Mouse (Mus musculus): ENCODE measurements around the gene Tgds. TPM values are rescaled to one million over a fixed set of nuclear protein-coding genes. Genes with fewer than 3 reads are reported as not detected.
"Not testable (repeated sequence)": the region's sequence is repeated elsewhere in the genome, so short reads cannot be mapped to it uniquely, and the experiment has no call there.

Gene Tgds
- polyA plus RNA-seq, 1 experiment from 2014 or later, result 29.4 TPM

DNA sequence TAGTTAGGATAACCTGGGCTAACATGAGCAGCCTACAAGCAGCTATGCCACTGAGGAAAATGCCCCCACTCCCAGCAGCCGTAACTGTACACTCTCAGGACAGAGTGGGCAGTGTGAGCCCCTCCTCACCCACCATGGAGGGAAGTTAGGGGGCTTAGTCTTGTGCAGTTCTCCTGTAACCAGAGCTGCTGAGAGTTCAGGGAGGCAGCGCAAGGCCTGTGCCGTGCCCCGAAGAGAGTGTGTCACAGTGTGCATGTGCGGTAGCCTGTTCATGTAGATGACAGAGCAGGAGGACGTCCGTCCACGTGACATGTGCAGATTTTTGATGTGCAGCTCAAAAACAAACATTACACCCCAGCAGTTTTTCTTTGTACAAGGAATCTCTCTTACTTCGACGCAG is 24.2 kb upstream of the Tgds start:
- no peaks in the 10 kb centered on the region for H3K9me3 ChIP-seq (ENCODE audit: control insufficient read depth)
- no peak for ATAC-seq
- 86% methylated on average over 10 of the region's 10 CpGs for WGBS
- no peak overlapping the region for H3K27ac ChIP-seq (ENCODE audit: low read depth, low read length)
- peaks cover 39% of the 10 kb centered on the region for H3K36me3 ChIP-seq (ENCODE audit: control insufficient read depth, insufficient read depth)
- no peak for TF ChIP-seq CTCF (IDR thresholded peaks at IDR 0.05; ENCODE audit: low read depth)
- no peak overlapping the region for H3K9ac ChIP-seq (ENCODE audit: low read depth, low read length)
- H3K4me2 ChIP-seq (replicated peaks; ENCODE audit: low read depth), result no peak overlapping the region
- no peak overlapping the region for H3K4me3 ChIP-seq (ENCODE audit: low read depth, low read length)
- no peaks in the 10 kb centered on the region for H3K4me1 ChIP-seq (replicated peaks; ENCODE audit: control insufficient read depth, insufficient read depth, low read length)
- H3K27me3 ChIP-seq (replicated peaks; ENCODE audit: control insufficient read depth, insufficient read depth, low read length), result no peaks in the 10 kb centered on the region

DNA sequence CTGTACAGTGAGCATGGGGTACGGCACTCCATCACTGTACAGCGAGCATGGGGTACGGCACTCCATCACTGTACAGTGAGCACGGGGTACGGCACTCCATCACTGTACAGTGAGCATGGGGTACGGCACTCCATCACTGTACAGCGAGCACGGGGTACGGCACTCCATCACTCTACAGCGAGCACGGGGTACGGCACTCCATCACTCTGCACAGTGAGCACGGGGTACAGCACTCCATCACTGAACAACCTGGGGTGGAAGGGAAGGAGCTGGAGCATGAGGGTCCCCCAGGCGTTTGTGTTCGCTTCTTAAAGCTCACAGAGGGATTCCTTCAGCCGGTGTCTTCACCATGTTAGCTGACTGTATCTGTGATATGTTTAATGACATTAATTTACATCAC is 23.5 kb upstream of the Tgds start:
- ATAC-seq; H3K27ac ChIP-seq (ENCODE audit: low read depth, low read length); H3K9ac ChIP-seq (ENCODE audit: low read depth, low read length); H3K27me3 ChIP-seq (replicated peaks; ENCODE audit: control insufficient read depth, insufficient read depth, low read length); H3K4me3 ChIP-seq (ENCODE audit: low read depth, low read length); H3K9me3 ChIP-seq (ENCODE audit: control insufficient read depth); H3K4me2 ChIP-seq (replicated peaks; ENCODE audit: low read depth); H3K4me1 ChIP-seq (replicated peaks; ENCODE audit: control insufficient read depth, insufficient read depth, low read length): not testable (repeated sequence)
- WGBS, result 94% methylated on average over 16 of the region's 16 CpGs
- peaks cover 35% of the 10 kb centered on the region for H3K36me3 ChIP-seq (ENCODE audit: control insufficient read depth, insufficient read depth)

DNA sequence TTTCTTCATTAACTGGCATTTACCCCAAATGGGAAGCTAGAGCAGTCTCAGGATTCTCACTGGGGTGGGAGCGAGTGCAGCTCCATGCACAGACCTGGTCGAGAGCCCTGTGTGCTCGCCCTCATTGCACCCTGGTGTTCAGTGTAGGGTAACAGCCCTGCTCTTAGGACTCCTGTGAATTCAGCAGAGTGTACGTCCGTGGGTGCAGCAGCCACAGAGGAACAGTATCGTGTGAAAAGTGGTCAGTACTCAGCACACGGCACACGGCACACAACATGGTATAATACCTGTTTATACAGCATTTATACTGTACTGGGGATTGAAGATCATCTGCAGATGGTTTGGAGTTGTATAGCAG is 19.7 kb upstream of the Tgds start:
- H3K4me2 ChIP-seq (replicated peaks; ENCODE audit: low read depth), result no peak overlapping the region
- peaks cover 20% of the 10 kb centered on the region for H3K36me3 ChIP-seq (ENCODE audit: control insufficient read depth, insufficient read depth)
- H3K27ac ChIP-seq (ENCODE audit: low read depth, low read length), result no peak overlapping the region
- no peaks in the 10 kb centered on the region for H3K27me3 ChIP-seq (replicated peaks; ENCODE audit: control insufficient read depth, insufficient read depth, low read length)
- 95% methylated on average over 8 of the region's 8 CpGs for WGBS
- no peak for TF ChIP-seq CTCF (IDR thresholded peaks at IDR 0.05; ENCODE audit: low read depth)
- no peaks in the 10 kb centered on the region for H3K9me3 ChIP-seq (ENCODE audit: control insufficient read depth)
- no peaks in the 10 kb centered on the region; the same call in 1 of the 2 replicates for H3K4me1 ChIP-seq (replicated peaks; ENCODE audit: control insufficient read depth, insufficient read depth, low read length)
- H3K4me3 ChIP-seq (ENCODE audit: low read depth, low read length), result no peak overlapping the region
- ATAC-seq, result no peak
- H3K9ac ChIP-seq (ENCODE audit: low read depth, low read length), result no peak overlapping the region

DNA sequence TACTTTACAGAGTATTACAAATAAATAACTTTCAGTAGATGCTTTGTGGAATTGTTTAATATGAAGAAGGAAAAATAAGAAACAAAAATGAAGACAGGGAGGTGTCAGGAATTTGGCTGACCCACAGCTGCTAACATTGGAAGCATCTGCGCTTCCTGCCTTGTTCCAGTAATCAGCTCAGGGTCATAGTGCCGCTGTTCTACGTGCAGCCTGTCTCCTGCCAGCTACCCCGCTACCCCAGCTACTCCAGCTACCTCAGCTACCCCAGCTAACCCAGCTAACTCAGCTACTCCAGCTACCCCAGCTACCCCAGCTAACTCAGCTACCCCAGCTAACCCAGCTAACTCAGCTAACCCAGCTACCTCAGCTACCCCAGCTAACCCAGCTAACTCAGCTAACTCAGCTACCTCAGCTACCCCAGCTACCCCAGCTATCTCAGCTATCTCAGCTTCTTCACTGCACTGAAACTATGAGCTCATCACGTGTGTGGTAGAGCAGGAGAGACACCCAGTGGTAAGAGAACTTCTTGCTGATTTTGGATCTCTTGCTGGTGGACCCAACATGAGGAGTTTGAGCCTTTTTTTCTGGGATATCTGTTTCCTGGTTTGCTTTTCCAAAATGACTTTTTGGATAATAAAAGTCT is 19.2 kb upstream of the Tgds start:
- H3K9ac ChIP-seq (ENCODE audit: low read depth, low read length), result no peak overlapping the region
- WGBS, result 50% methylated on average over 5 of the region's 5 CpGs
- no peak overlapping the region for H3K4me3 ChIP-seq (ENCODE audit: low read depth, low read length)
- H3K4me2 ChIP-seq (replicated peaks; ENCODE audit: low read depth), result no peak overlapping the region
- no peak overlapping the region for H3K27ac ChIP-seq (ENCODE audit: low read depth, low read length)
- no peaks in the 10 kb centered on the region for H3K27me3 ChIP-seq (replicated peaks; ENCODE audit: control insufficient read depth, insufficient read depth, low read length)
- no peaks in the 10 kb centered on the region for H3K9me3 ChIP-seq (ENCODE audit: control insufficient read depth)
- TF ChIP-seq CTCF (IDR thresholded peaks at IDR 0.05; ENCODE audit: low read depth), result peak; percentile 82
- no peak for ATAC-seq
- H3K4me1 ChIP-seq (replicated peaks; ENCODE audit: control insufficient read depth, insufficient read depth, low read length), result no peaks in the 10 kb centered on the region; the same call in 1 of the 2 replicates
- peaks cover 21% of the 10 kb centered on the region for H3K36me3 ChIP-seq (ENCODE audit: control insufficient read depth, insufficient read depth)

DNA sequence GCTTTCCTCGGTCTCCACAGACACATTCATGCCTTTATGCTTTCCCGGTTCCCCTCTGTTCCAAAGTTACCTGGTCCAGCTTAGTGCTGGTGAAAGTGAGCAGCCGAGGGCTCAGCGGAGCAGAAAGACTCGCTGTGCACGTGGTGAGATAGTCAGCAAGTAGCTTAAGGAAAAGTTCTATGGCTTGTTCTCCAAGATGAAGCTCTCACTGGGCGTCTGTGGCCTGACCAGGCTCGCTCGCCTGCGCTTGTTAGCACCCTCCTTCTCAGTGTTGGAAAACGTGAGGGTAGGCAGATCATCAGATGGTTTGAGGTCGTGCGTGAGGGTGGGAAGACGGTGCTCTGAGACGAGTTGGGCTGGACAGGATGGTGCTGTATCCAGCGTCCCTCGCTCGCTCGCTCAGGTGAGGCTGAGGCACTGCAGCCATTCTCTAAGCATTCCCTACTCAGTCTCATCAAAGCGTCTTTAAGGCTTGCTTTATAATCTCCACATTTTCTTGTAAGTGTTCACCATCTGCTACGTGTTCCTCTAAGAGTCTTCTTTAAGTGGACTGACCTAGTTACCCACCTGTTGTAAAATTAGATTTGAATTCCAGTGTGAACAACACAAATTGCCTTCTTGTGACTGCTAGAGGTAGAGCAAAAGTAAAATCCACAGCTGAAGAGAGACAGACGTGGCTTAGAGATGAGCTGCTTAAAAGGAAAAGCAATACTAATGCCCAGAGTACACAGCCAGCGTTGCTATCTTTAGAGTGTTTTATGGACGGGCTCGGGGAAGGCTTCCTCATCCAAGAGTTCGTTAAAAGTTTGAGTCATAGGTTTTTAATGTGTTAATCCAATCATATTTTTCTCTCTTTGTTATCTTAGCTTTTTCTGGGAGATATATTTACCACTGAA is 18.3 kb upstream of the Tgds start:
- no peak overlapping the region for H3K9ac ChIP-seq (ENCODE audit: low read depth, low read length)
- no peak overlapping the region for H3K4me2 ChIP-seq (replicated peaks; ENCODE audit: low read depth)
- H3K4me3 ChIP-seq (ENCODE audit: low read depth, low read length), result no peak overlapping the region
- H3K27me3 ChIP-seq (replicated peaks; ENCODE audit: control insufficient read depth, insufficient read depth, low read length), result no peaks in the 10 kb centered on the region
- H3K9me3 ChIP-seq (ENCODE audit: control insufficient read depth), result no peaks in the 10 kb centered on the region
- ATAC-seq, result no peak
- H3K4me1 ChIP-seq (replicated peaks; ENCODE audit: control insufficient read depth, insufficient read depth, low read length), result no peaks in the 10 kb centered on the region; the same call in 1 of the 2 replicates
- H3K27ac ChIP-seq (ENCODE audit: low read depth, low read length), result no peak overlapping the region
- H3K36me3 ChIP-seq (ENCODE audit: control insufficient read depth, insufficient read depth), result peaks cover 27% of the 10 kb centered on the region
- TF ChIP-seq CTCF (IDR thresholded peaks at IDR 0.05; ENCODE audit: low read depth), result no peak
- 81% methylated on average over 26 of the region's 26 CpGs for WGBS

DNA sequence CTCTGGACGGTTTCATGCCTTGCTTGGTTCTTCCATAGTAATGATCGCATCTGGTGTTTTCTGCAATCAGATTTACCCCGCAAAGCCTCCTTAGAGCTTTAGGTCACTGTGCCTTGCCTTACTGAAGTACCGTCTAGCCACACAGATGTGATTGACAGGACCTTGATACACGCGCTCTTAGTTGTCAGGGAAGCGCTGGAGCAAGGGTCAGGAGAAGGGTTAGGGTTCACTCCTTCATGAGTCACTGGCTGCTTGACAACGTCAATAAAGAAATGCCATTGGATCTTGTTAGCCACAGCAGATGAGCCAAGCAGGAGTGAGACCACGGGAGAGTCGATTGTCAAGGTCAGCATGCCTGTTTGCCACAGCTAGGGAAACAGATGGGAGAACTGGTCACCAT is 16.0 kb upstream of the Tgds start:
- ATAC-seq, result peak; percentile 51; the same call in 1 of the 2 replicates
- WGBS, result 65% methylated on average over 10 of the region's 10 CpGs
- H3K4me2 ChIP-seq (replicated peaks; ENCODE audit: low read depth), result no peak overlapping the region

More for the DNA sequence above, 16.0 kb upstream of the Tgds start:
- no peak overlapping the region for H3K4me3 ChIP-seq (ENCODE audit: low read depth, low read length)
- TF ChIP-seq CTCF (IDR thresholded peaks at IDR 0.05; ENCODE audit: low read depth), result no peak
- no peaks in the 10 kb centered on the region; the same call in 1 of the 2 replicates for H3K4me1 ChIP-seq (replicated peaks; ENCODE audit: control insufficient read depth, insufficient read depth, low read length)
- no peaks in the 10 kb centered on the region for H3K27me3 ChIP-seq (replicated peaks; ENCODE audit: control insufficient read depth, insufficient read depth, low read length)
- H3K9me3 ChIP-seq (ENCODE audit: control insufficient read depth), result no peaks in the 10 kb centered on the region
- peaks cover 11% of the 10 kb centered on the region for H3K36me3 ChIP-seq (ENCODE audit: control insufficient read depth, insufficient read depth)
- H3K27ac ChIP-seq (ENCODE audit: low read depth, low read length), result no peak overlapping the region
- no peak overlapping the region for H3K9ac ChIP-seq (ENCODE audit: low read depth, low read length)

All from intestine, postnatal 0 days (tissue).